Mouse (Mus musculus) kidney, postnatal 10 days (tissue): ENCODE data around the gene Mc3r.

Source experiments
- DNase-seq: peaks from one replicate; pipeline ENCODE4 v3.0.0; 2021; ENCODE audit warnings: mixed read lengths

Gene Mc3r

GRCm38 (mm10) chr2:172248106-172248764, at the start of gene Mc3r:
TSS of gene Mc3r (plus strand) at chr2:172248492.
- DNase-seq = peak; percentile 52

- no peak for DNase-seq
Observed at GRCm38 (mm10) chr2:172201998-172202780, 46.1 kb upstream of the Mc3r start.

- DNase-seq = peak; percentile 89
Observed at GRCm38 (mm10) chr2:172207003-172207402, 41.3 kb upstream of the Mc3r start.

GRCm38 (mm10) chr2:172213480-172213879, 34.8 kb upstream of the Mc3r start:
- peak; percentile 14 for DNase-seq

GRCm38 (mm10) chr2:172214336-172214735, 34.0 kb upstream of the Mc3r start:
- DNase-seq = no peak

GRCm38 (mm10) chr2:172215508-172216162, 32.7 kb upstream of the Mc3r start:
- DNase-seq = peak; percentile 70

- DNase-seq = no peak
Observed at GRCm38 (mm10) chr2:172216163-172216915, 32.0 kb upstream of the Mc3r start.

GRCm38 (mm10) chr2:172217886-172218285, 30.4 kb upstream of the Mc3r start:
- DNase-seq = no peak

- no peak for DNase-seq
Observed at GRCm38 (mm10) chr2:172219186-172219585, 29.1 kb upstream of the Mc3r start.

- DNase-seq = peak; percentile 79
Observed at GRCm38 (mm10) chr2:172221656-172222393, 26.5 kb upstream of the Mc3r start.

- peak; percentile 26 for DNase-seq
Observed at GRCm38 (mm10) chr2:172222394-172222785, 25.9 kb upstream of the Mc3r start.

GRCm38 (mm10) chr2:172222891-172223290, 25.4 kb upstream of the Mc3r start:
- DNase-seq = no peak

- DNase-seq = no peak
Observed at GRCm38 (mm10) chr2:172223451-172224200, 24.7 kb upstream of the Mc3r start.

GRCm38 (mm10) chr2:172226945-172227344, 21.3 kb upstream of the Mc3r start:
- DNase-seq = peak; percentile 40

- no peak for DNase-seq
Observed at GRCm38 (mm10) chr2:172227808-172228207, 20.5 kb upstream of the Mc3r start.

GRCm38 (mm10) chr2:172229190-172229589, 19.1 kb upstream of the Mc3r start:
- no peak for DNase-seq

GRCm38 (mm10) chr2:172230126-172230525, 18.2 kb upstream of the Mc3r start:
- no peak for DNase-seq

- no peak for DNase-seq
Observed at GRCm38 (mm10) chr2:172238220-172238619, 10.1 kb upstream of the Mc3r start.

- DNase-seq = peak; percentile 85
Observed at GRCm38 (mm10) chr2:172241031-172241430, 7.3 kb upstream of the Mc3r start.

- no peak for DNase-seq
Observed at GRCm38 (mm10) chr2:172245497-172245896, 2.8 kb upstream of the Mc3r start.

GRCm38 (mm10) chr2:172249336-172249735, 1.0 kb downstream of the Mc3r start:
- peak; percentile 12 for DNase-seq
